Mouse (Mus musculus): ENCODE measurements around the gene Insl6. TPM values are rescaled to one million over a fixed set of nuclear protein-coding genes. Genes with fewer than 3 reads are reported as not detected.

Insl6 gene
- total RNA-seq, 4 experiments from 2014 or later, result 0.42 to 1.5 (median 0.71) TPM; not detected in 1

DNA sequence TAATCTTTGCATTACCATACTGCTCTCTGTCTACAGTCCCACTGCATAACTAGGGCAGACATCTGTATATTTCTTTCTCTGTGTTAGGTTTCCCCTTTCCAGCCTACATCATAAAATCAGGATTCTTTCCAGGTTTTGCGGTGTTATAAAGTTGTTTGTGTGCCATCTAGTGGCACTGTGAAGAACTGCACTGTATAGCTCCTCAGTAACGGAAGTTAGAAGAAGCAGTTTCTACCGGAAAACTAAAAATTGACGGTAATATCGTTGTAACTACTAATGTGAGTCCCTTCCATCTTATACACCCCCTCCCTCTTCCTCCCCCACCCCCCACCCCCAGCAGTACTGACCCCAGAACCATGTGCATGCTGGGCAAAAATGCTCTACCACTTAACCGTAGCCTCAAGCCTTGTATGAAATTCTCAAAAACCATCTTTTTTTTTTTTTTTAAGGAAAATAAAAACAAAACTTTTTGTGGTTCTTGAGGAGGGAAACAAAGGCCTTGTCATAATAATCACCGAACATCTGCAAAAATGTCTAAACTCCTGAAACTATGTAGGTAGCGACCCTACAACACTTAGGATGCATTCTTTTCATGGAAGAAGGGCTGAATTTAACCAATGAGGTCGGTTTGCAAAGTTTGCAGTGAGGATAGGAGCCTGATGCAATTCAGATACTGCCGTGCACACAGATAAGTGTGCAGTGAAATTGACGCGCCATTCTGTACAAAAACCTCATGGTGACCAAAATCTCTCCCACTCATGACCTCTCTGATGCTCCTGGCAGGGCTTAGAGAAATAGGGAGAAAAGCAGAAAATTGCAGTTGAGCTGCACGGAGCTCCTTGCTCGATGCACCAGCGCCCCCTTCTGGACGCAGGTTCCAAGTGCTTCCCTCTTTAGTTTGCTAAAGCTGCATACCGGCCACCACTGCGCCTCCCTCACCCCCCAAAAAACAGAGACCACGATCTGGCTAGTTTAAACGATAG is 30.0 kb upstream of the Insl6 start:
- DNase-seq, result peak; percentile 66

DNA sequence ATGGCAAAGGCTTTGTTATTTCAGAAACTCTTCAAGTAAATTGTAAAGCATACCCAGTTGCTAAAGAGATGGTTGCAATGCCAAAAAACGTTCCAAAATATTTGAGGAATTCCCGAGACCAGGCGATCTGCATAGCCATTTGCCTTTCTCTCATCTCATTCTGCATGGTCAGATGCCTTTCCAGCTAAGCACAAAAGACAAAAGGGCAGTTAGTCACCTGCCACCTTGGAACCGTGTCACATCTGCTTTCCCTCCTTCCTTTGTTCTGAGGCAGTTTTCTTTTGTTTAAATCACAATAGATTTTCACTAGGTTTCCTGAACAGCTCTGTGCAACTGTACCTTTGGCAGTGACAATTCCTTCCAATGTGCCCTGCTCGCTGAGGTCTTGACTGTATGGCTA is 25.8 kb upstream of the Insl6 start:
- no peak for DNase-seq

DNA sequence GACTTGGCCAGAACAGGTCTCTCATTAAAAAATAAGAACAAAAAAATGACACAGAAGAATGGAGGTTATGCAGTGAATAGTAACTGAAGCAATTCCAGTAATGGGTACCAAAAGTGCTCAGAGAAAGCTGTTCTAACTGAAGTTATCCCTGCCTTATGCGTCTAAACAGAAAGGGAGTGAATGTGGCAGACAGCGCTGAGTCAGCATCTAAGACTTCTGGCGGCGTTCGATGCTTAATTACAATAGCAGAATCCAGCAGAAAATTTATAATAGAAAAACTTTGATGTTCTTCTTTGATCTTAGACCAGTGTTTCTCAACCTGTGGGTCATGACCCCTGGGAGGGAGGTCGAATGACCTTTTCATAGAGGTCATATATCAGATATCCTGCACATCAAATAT is 20.5 kb upstream of the Insl6 start:
- DNase-seq, result no peak

DNA sequence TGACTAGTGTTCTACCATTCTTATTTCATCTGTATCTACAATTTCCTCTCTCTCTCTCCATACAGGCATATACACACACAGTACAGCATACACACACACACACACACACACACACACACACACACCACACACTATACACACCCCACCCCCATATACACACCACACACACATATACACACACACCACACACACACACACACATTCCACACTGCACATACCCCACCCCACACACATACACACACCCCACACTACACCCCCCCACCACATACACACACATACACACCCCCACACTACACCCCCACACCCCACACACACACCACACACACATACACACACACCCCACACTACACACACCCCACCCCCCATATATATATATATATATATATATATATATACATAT is 19.7 kb upstream of the Insl6 start:
- DNase-seq, result no peak

DNA sequence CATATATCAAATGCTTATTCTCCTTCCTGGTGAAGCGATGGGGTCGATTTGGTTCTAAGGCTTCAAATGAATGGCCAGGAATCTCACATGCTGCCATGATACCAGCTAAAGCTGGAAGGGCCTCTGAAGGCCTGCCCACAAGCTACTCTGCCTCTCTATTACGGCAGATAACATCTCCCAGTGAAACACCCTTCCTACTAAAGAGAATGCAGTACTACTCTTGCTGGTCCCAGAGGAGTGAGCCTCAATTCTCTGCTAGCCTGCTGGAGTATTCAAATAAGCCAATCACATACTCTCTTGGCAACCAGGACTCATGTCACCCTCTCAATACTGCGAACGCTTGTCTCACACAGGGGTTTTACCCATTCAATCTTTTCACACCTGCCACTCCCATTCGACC is 17.1 kb upstream of the Insl6 start:
- no peak for DNase-seq

DNA sequence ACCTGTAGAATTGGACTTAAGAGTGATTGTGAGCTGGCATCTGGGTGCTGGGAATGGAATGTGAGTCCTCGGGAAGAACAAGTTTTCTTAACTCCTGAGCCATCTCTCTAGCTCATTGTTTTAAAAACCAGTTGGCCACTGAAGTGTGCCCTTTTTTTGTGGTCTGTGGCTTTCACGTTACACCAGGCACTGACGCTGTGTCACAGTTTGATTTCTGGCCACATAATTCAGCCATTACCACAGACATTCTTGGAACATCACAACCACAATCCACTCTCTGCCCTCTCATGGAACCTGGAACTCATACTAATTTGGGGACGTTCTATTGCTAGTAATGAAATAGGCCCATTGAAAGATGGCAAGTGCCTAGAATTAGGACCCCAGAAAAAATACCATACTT is 15.9 kb upstream of the Insl6 start:
- DNase-seq, result no peak

DNA sequence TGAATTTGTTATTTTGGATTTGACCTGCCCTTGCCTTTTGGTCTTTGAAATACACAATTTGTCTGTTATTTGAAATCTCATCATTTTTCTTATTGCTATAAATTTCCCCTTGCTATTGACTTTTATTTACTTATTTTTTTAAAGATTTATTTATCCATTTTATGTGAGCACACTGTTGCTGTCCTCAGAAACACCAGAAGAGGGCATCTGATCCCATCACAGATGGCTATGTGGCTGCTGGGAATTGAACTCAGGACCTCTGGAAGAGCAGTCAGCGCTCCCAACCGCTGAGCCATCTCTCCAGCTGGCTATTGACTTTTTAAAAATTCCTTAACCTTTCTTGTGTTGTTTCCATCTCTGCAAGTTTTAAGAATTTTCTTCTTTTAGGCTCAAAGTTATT is 11.5 kb upstream of the Insl6 start:
- no peak for DNase-seq

DNA sequence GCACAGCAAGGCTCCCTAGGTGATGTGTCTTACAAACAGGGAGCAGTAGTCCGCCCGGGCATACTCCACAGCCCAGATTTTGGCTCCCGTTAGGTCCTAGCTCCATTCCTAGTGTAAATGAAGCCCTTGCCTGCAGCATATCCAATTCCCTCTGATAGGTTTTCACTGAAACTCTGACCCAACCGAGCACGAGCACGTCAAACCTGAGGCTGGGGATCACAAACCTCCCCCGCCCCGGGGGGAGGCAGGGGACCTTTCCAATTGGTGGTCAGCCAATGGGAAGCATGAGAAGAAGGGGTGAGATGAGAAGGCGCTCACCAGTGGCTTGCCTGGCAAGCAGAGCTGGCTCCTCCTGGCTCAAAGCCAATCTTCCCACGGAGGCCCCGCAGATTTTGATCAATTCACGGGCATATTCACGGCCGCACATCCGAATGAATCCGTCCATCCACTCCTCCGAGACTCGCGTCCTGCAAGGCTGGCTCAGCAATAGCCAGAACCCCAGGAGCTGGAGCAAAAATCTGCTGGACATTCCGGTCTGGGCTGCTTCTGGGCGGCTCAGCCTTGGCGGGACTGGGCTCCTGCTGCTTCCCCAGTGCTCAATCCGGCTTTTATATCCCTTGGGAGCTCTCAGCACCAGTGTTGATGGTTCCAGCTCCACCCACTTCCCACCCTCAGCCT is 9.1 kb upstream of the Insl6 start, which contains the start of gene Rln1:
Gene Rln1, minus strand, starts transcription at position 603 of the 678 bp plus-strand sequence.
- no peak for DNase-seq

DNA sequence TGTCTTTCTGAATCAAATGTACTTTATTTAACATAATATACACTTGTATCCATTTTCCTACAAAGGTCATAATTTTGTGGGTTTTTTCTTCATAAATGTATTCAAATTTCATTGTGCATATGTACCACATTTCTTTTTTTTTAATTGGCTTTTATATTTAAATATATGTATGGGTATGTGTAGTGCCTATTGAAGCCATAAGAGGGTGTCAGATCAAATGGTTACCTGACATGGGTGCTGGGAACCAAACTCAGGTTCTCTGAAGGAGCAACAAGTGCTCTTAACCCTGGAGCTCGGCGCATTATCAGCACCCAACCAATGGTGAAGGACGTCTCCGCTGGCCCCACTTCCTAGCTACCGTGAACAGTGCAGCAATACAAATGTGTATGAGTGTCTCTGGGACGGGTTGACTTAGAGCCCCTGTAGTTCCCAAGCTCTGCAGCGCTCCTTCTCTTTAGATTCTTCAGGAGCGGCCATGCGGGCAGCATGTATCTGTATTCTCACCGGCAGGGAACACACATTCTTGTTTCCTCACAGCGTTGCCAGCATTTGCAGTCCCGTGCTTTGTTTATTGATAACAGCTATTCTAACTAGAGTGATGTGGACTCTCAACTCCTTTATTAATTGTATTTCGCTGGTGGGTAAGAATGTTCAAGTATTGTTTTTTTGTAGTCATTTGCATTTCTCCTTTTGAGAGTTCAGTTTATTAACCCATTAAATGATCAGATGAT is 1.8 kb upstream of the Insl6 start:
- no peak for DNase-seq

DNA sequence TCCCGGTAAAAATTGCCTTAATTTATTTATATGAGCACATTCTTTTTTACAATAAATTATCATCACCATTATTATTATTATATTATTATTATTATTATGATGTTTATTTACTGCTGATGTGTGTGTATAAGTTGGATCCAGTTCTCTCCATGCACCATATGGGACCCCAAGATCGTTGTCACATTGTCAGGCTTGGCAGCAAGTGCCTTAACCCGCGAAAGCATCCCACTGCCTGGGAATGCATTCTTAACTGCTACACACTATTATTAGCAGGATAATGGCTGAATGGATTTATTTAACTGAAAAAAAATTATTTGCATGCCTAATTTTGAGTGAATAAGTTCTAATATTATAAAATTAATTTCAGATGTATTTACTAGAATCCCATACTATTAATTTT is 1.2 kb upstream of the Insl6 start:
- no peak for DNase-seq

DNA sequence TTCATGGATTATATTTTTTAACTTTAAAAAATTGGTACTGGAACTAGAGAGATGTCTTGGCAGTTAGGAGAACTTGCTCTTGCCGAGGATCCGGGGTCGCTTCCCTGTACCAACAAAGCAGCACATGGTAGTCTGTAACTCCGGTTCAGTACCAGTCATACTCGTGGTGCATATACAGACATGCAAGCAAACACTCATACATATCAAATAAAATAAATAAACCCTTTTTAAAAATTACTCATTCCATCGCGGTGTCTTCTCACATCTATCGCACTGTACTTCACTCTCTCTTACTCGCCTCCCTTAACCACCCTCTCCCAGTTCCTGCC is 660 bp upstream of the Insl6 start:
- no peak for DNase-seq

DNA sequence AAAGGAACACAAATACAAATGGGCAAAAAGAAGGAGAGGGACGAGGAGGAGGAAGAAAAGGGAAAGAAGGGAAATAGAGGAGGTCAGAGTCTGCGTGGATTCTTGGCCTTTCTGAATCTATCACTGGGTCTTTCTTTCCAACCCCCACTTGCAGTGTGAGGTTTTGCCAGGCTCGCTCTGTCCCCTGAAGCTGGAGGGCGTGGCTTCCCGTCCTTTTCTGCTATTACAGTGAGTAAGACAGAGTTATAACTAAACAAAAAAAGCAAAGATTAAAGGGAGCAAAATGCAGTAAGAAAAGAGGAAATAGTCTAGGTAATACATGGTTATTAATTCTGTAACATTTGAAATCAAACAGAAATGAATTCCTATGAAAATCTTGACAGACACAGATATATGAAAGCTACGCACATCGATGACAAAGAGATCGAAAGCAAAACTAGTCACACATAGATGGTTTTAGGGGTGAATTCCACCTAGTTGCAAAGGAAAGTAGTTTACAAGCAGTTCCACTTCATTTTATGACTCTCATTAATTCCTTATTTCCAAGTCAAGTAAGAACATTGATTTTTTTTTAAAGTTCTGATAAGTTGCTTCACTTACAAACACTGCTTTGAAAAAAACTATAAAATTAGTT is 1.6 kb downstream of the Insl6 start:
- no peak for DNase-seq

DNA sequence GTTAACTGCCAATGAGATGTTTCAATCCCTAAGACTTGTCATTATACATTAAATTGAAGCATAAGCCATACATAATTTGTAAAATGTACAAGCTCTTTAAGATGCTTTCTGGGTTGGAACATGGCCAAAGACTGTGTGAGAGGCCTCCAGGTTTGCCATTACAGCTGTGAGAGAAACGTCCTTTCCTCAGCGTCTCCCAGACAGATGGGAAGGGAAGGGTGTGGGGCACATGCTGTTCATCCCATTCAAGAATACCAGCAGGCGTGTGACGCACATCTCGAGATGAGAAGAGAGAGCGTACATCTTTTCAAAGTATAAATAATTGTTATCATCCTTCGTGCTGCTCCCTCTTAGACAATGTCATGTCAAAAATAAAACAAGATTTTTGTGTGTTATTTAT is 12.5 kb downstream of the Insl6 start:
- no peak for DNase-seq

DNA sequence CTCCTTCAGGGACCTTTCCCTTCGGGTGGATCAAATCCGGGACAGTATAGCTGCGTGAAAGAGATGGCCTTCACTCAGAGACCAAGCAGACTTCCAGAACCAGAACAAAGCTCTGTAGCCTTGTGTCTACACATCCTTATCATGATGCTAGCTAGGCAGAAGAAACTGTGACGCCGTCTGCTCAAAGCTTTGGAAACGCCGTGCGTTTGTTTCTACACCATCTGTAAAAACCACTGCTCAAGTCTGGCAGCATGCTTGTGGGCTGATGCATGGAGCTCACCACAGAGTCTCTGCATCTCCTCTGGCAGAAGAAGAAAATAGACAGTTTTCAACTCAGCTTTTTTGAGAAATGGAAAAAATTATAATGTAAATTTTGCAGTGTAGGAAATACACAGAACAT is 13.4 kb downstream of the Insl6 start:
- DNase-seq, result no peak

DNA sequence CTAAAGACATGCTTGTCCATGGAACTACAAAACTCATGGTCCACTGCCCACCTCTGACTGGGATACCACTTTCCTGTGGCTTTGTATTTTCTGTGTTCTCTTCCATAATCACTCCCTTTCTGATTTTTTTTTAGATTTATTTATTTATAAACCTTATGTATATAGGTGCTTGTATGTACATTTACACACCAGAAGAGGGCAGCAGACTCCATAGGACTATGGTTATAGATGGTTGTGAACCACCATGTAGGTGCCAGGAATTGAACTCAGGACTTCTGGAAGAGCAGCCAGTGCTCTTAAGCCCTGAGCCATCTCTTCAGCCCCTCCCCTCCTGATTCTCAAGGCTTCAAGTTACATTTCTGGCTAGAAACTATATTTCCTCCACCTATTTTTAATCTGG is 16.3 kb downstream of the Insl6 start:
- DNase-seq, result no peak

DNA sequence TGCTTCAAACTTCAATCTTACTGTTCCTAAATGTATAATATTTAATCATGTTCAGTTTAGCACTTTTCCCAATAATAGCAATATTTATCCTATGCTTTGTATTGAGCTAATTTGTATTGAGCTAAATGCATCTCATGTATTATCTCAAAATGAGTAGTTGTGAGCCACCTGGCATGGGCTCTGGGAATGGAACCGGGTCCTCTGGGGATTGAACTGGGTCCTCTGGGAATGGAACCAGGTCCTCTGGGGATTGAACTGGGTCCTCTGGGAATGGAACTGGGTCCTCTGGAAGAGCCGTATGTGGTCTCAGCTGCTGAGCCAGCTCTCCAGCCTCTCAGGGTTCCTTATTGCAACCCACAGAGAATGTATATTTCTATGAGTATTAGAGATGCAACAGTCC is 23.0 kb downstream of the Insl6 start:
- DNase-seq, result no peak

DNA sequence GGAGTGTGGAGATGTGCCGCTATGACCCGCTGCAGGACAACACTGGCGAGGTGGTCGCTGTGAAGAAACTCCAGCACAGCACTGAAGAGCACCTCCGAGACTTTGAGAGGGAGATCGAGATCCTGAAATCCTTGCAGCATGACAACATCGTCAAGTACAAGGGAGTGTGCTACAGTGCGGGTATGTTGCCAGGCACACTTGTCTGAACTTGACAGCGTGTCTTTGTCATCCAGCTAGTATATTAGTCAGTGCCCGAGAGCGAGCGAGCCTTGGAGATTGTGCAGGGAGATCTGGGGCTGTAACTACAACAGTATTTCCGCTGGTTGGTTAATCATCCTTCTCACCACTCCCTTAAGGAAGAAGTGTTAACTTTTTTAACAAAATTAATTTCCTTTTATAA is 24.2 kb downstream of the Insl6 start:
- no peak for DNase-seq

DNA sequence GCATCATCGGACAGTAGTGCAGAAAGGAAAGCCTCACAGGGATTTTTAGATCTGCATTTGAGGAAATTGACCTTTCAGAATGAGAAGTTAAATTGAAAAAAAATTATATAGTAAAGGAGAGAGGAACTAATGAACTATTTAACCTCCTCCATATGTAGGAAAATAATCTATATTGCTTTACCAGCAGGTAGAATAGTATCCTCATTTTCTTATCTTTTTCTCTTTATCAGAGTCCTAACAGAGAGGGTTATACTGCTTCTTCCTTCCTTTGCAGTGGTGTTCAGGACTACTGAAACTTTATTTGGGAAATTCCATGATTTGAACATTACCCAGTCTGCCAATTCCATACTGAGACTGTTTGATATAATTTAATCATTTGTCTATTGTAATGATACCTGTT is 27.8 kb downstream of the Insl6 start:
- no peak for DNase-seq

DNA sequence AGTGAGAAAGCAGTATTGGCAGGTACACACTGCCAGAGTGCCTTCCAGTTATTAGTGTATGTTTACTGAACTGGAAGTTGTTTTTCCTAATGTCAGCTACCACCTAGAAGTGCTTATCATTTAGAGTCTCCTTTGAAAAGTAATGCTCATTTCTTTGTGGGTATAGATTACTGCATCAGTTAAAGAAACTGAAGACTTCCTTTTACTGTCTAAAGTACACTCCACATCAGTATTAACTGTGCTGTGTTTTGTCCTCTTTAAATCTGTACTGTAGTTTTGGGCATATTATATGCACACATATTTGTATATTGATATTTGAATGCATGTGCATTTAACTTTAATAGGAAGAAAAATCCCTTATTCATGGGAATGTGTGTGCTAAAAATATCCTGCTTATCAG is 29.0 kb downstream of the Insl6 start:
- DNase-seq, result no peak

DNA sequence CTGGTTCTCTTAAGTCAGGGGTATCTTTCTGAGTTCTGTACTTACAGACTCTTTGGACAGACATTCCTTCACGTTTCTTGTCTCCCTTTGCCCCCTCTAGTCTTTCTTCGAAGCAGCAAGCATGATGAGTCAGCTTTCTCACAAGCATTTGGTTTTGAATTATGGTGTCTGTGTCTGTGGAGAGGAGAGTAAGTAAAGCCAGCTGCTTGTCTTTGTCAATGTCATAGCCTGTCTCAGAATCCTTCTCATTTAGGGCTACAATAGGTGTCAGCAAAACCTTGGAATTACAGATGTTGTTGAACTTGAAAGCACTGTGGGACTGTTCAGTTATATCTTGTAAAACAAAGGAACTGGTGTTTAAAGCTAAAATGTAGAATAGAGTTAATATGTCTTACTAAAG is 30.4 kb downstream of the Insl6 start:
- no peak for DNase-seq

DNA sequence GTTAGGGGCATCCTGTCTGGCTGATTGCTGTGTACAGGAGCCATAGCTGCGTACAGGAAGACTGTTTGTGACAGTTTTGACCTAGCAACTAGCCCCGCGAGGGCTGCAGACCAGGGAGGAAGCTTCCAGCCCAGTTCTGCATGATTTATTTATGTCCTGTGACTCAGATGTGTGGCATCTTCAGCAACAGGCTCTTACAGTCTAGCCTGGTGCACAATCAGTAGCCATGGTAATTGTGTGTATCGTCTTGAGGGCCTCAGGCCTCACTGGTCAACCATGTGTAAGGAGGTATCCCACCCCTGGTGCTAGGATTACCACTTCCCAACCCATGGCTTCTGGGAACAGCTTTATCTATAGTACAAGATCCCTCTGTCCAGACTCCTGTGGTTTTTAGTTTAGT is 32.6 kb downstream of the Insl6 start:
- DNase-seq, result no peak

DNA sequence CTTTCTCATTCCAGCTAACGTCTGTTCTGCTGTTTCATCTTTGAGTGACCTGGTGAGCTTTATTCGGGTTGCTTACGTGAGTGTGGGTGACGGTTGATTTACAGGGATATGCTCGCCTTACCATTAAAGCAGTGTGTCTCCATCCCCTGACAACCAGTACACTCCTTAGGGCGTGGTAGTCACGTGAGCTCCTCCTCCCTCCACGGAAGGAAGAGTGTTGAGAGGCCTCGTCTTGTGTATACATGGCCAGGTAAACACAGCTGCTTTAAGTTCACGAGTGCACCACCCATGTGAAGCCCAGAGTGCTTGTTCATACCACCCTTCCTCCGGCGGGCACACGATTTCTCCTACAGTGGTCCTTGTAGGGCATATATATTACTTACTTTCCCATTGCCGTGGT is 33.6 kb downstream of the Insl6 start:
- no peak for DNase-seq

DNA sequence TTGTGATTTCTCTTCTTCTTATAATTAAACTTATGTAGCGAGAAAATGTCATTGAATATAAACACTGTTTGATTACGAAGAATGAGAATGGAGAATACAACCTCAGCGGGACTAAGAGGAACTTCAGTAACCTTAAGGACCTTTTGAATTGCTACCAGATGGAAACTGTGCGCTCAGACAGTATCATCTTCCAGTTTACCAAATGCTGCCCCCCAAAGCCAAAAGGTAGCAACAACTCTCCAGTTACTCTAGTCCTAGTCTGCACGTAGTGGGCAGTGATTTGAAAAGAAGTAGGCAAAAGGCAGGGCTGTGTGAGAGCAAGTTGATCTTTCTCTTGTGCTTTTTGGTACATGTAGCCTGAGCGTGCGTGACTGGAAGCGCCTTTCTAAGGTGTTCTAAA is 37.3 kb downstream of the Insl6 start:
- no peak for DNase-seq
